Mouse (Mus musculus) olfactory bulb, adult 2 months (tissue): Measurements from ENCODE around the gene Mpv17l.

ENCODE experiments used
- CTCF ChIP-seq: fragments of 200-500 bp; IDR thresholded peaks from 2 replicates; pipeline ENCODE4 v1.5.1; 2012; ENCODE audit warnings: low read depth, mild to moderate bottlenecking, low read length, moderate library complexity; ENCODE audit not compliant: insufficient read depth
- POLR2A ChIP-seq: fragments of 200-500 bp; IDR thresholded peaks from 2 replicates; pipeline ENCODE4 v1.6.1; 2012; ENCODE audit warnings: mild to moderate bottlenecking, low read depth, low read length, moderate library complexity; ENCODE audit not compliant: insufficient read depth

DNA sequence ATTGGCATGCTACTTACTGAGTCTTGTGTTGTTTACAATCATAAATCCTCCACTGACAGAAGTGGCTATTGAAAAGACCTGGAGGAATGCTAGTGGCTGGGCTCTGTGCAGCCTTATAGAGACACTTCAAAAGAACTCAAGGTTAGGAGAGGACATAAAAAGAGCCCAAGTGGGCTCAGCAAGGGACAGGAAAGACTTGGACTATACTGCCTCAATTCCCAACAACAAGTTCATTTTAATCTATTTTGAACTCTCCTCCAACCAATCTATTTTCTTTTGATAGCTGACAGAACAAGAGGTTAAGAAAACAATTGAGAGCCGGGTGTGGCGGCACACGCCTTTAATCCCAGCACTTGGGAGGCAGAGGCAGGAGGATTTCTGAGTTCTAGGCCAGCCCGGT is 49.1 kb upstream of the Mpv17l start:
- TF ChIP-seq POLR2A (no peak), CTCF (no peak)
